Mouse (Mus musculus): ENCODE measurements around the gene Gli3.

The Gli3 gene

GRCm38 (mm10) chr13:15722766-15723379 is 259.8 kb downstream of the Gli3 start:
- DNase-seq (ENCODE audit: low spot score), result no peak

GRCm38 (mm10) chr13:15724723-15725122 is 261.7 kb downstream of the Gli3 start:
- DNase-seq (ENCODE audit: low spot score), result no peak

DNA sequence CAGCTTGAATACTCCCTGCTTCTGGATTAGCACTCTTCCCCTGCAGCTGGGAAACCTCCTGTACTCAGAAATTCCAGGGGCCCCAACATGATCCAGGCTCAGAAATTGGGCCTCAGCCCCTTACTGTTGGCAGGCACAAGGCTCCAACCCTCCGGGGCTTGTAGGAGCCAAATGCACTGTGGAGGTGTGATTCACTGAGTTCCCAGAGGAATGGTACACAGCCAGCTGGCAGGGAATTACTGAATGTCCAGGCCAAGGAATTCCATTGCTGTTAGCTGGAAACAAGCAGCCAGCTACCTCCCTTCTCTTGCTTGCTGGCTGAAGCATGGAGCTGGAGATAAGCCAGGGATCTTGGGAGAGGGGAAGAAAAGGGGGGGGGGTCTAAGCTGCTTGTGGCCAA is 278.7 kb downstream of the Gli3 start:
- DNase-seq (ENCODE audit: low spot score), result no peak

- no peak for DNase-seq (ENCODE audit: low spot score)
These were observed 279.3 kb downstream of the Gli3 start for GRCm38 (mm10) chr13:15742308-15742707.

DNA sequence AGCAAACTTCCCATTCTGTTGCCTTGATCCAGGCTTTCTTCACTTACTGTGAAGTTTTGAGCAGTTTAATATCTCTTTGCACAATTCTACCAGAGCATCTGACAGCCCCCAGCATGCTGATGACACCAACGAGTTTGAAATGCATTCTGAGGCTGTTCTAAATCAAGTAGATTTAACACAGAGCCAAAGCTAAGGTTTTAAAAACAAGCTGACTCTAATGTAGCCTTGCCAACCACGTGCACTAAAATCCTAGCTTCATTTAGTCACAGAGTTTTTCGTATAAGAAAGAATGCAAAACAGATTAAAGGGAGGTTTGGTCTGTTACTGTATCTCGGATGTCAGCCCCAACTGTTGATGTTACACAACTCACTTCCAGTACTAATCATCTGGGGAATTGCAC is 279.7 kb downstream of the Gli3 start:
- no peak for DNase-seq (ENCODE audit: low spot score)

DNA sequence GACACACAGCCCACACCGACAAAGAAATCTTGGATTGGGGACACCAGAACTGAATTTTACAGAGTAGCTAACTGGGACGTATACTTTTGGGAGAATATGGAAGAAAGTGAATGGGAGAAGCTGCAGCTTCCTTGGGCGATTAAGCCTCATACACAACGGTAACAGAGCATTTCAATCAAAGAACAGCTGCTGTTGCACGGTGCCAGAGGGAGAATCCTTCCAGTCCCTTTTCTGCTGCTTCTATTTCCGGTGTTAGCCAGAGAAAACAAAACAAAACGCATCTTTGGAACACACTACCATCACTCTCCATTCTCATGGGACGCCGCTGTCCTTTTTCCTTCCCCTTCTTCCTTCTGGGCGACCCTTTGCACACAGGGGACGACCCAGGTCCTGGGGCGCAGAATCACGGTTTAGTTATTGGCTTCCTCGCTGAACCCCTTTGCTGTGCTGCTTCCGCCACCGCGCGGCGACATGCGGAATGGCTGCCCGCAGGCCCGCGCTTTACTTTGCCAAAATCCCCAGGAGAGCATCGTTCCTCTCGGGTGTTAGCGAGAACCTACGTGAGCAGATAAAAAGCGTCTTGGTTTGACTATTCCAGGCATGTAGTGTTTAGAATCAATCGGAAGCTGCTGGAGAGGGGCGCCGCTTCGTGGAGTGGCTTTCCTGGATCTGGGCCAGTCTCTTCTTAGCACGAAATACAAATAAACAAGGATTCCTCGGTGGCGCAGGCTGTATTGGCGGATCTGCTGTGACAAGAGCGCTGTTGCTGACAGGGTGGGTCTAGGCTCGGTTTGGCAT is 296.0 kb downstream of the Gli3 start:
- peak; percentile 92 for DNase-seq (ENCODE audit: low spot score)

GRCm38 (mm10) chr13:15759633-15760441 is 296.8 kb downstream of the Gli3 start:
- no peak for DNase-seq (ENCODE audit: low spot score)

DNA sequence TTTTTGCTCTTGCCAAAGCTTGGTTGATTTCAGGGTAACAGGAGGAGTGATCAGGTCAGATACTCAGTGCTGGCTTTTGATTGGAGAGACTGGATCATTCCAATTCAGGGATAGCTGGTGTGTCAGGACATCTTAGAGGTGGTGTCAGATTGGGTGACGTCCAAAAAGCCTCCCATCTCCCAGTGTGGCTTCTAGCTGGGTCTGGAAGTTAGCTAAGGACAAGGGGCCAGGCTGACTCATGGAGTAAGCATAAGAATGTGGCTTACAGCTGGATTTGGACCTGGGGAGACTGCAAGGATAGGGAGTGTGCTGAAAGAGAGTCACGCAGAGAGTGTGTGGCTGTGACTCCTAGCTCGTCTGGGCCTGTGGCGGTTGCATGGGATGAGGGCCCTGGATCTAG is 299.3 kb downstream of the Gli3 start:
- DNase-seq (ENCODE audit: low spot score), result no peak

DNA sequence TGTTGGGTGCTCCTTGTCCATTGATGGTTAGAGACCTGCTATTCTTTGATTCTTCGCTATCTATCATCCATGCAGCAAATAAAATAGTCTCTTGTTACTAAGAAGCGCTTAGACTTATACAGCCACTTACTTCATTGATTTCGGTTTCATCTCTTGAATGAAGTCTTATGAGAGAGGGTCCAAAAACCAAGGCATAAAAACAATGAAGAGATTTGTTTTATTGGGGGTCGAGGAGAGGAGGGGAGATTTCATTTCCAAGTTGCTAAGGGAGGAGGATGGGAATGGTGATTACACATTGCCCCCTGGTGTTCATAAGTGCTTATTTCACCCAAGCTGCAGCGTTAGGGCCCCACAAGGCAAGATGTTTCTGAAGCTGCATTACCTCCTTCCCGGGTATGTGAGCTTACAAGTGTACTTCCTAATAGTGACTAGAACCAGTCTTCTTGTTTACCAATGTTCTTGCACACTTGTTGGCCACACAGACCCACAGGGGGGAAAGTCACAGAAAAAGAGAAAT is 299.9 kb downstream of the Gli3 start:
- peak; percentile 83 for DNase-seq (ENCODE audit: low spot score)

GRCm38 (mm10) chr13:15777624-15778023 is 314.6 kb downstream of the Gli3 start:
- no peak for DNase-seq (ENCODE audit: low spot score)
